Mouse (Mus musculus) liver, embryonic 14.5 days (tissue): ENCODE measurements around the gene Rhox3c.
"Not testable (repeated sequence)": the region's sequence is repeated elsewhere in the genome, so short reads cannot be mapped to it uniquely, and the experiment has no call there.

ENCODE experiments used
- CTCF ChIP-seq: IDR thresholded peaks from 2 replicates; pipeline ENCODE4 v1.5.1; 2016; ENCODE audit warnings: antibody characterized with exemption, low read depth, control low read depth
- EP300 ChIP-seq: IDR thresholded peaks from 2 replicates; pipeline ENCODE4 v1.6.1; 2016; ENCODE audit warnings: antibody characterized with exemption, low read depth

GRCm38 (mm10) chrX:37480037-37480436, 21.7 kb downstream of the Rhox3c start, which contains the start of gene Rhox4c:
- not testable (repeated sequence) for TF ChIP-seq CTCF, EP300
